ENCODE assay signal across 8 mouse cellular contexts in the genomic region with DNA sequence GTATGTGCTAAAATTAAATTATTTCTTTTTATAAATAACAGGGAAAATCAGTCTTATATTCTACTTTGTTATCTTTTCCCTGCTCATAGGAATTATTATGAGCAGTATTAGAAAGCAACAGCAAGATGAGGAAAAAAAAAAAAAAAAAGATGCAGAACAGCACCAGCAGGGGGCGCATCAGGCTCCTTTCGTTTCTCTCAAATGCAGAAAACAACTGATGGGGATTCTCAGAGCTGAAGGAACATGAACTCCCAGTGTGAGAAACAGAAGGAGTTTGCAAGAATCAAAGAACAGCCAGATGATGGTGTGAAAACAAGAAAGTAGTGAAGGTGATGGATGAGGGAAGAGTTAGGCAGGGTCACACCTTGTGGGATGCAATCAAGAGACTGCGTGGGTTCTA.
DNase-seq lines count a peak whose midpoint lies in the region.

No protein-coding gene starts in this region.

- peak; percentile 5 for DNase-seq in gastrocnemius, postnatal 14 days
- DNase-seq in gastrocnemius, adult 8-10 months (ENCODE audit: low spot score in 2 of 2), result no peak
- peak; percentile 12 for DNase-seq in ovary, postnatal 36 days (ENCODE audit: low spot score)
- no peak for DNase-seq in ovary, adult 18-20 months (ENCODE audit: low spot score)
- peak; percentile 62 to 77 for DNase-seq in cerebellum, postnatal 14 days
- peak; percentile 45 for DNase-seq in left cerebral cortex, postnatal 4 days
- no peak for DNase-seq in T-cell, adult 2 months (ENCODE audit: low spot score)
- no peak for DNase-seq in spleen, adult 18-20 months

- intact Hi-C loops in gastrocnemius, postnatal 14 days (cut with DNase I; ENCODE audit: low total_unique reads), result no loop called here
- intact Hi-C loops in left cerebral cortex, postnatal 4 days (cut with DNase I), result loop anchor here (10.0 kb wide), 1 partner anchor 348 kb away; no protein-coding TSS in a partner anchor

Comparison
In these comparisons a context has a peak if more than half of its experiments do, and no peak if none do; other contexts are left out.
1. DNase-seq: peak in gastrocnemius, postnatal 14 days (single experiment), ovary, postnatal 36 days (single experiment), cerebellum, postnatal 14 days (2 of 2) and left cerebral cortex, postnatal 4 days (single experiment); none in gastrocnemius, adult 8-10 months (0 of 2), ovary, adult 18-20 months (single experiment), T-cell, adult 2 months (single experiment) and spleen, adult 18-20 months (0 of 2).